ENCODE assay signal across 10 mouse cellular contexts in genomic region chr11:6900769-6901481, GRCm38 (mm10).
DNase-seq lines count a peak whose midpoint lies in the region; ATAC-seq lines count a peak whose summit lies in the region.
"Had no signal": no experiment of that assay in that cellular context is flagged by ENCODE, and none has a peak within 500 bp of the region (broad histone marks: within the 10 kb centered on the region; RNA-seq: fewer than 3 reads in every experiment).

No protein-coding gene starts in this region.

- no peak overlapping the region for H3K4me3 ChIP-seq in heart, embryonic 13.5 days
- no peak overlapping the region for H3K4me3 ChIP-seq in limb, embryonic 10.5 days

- no peaks in the 10 kb centered on the region for H3K36me3 ChIP-seq in heart, embryonic 13.5 days
- H3K36me3 ChIP-seq in limb, embryonic 10.5 days, result no peaks in the 10 kb centered on the region

- no peaks in the 10 kb centered on the region for H3K9me3 ChIP-seq in heart, embryonic 13.5 days
- no peaks in the 10 kb centered on the region for H3K9me3 ChIP-seq in limb, embryonic 10.5 days (replicated peaks)

- no peaks in the 10 kb centered on the region for H3K27me3 ChIP-seq in heart, embryonic 13.5 days (replicated peaks)
- H3K27me3 ChIP-seq in limb, embryonic 10.5 days (ENCODE audit: low read depth, poor library complexity, severe bottlenecking), result no peaks in the 10 kb centered on the region

- H3K27ac ChIP-seq in heart, embryonic 13.5 days (replicated peaks), result no peak overlapping the region
- peak overlapping the region; percentile 66 for H3K27ac ChIP-seq in limb, embryonic 10.5 days

- 33% methylated on average over 11 of the region's 11 CpGs for WGBS in heart, embryonic 13.5 days
- 66% methylated on average over 11 of the region's 11 CpGs for WGBS in limb, embryonic 10.5 days

- ATAC-seq in heart, embryonic 13.5 days (ENCODE audit: extremely low read depth, insufficient number of reproducible peaks, low FRiP score, low TSS enrichment), result no peak
- ATAC-seq in monocyte, adult 5-6 weeks (replicated peaks; ENCODE audit: insufficient number of reproducible peaks, low FRiP score, low TSS enrichment, poor library complexity, severe bottlenecking), result no peak
- ATAC-seq: CD4-positive, CD25-positive, alpha-beta regulatory T cell, adult 4 months had no signal

- DNase-seq in heart, postnatal 36 days, result no peak
- DNase-seq in ES-CJ7 (ENCODE audit: low read depth, low spot score), result peak; percentile 53
- peak; percentile 45 to 61 for DNase-seq in cerebellum, postnatal 25 days
- DNase-seq in limb, embryonic 10.5 days (ENCODE audit: low spot score), result no peak
- DNase-seq in spleen, postnatal 36 days (ENCODE audit: low spot score in 2 of 2), result no peak
- no peak for DNase-seq in layer of hippocampus, adult 11-12 months (ENCODE audit: low spot score)
- DNase-seq: right cerebral cortex, adult 18-20 months had no signal

- intact Hi-C loops in heart, postnatal 36 days (cut with DNase I), result no loop called here

- peak overlapping the region; percentile 19; the same call in 1 of the 2 replicates for H3K9ac ChIP-seq in heart, embryonic 13.5 days

- peaks cover 11% of the 10 kb centered on the region for H3K4me1 ChIP-seq in heart, embryonic 13.5 days
- peaks cover 24% of the 10 kb centered on the region for H3K4me1 ChIP-seq in limb, embryonic 10.5 days

- peak overlapping the region; percentile 14; the same call in 1 of the 2 replicates for H3K4me2 ChIP-seq in heart, embryonic 13.5 days

Comparison
In these comparisons a context has a peak if more than half of its experiments do, and no peak if none do; other contexts are left out.
1. DNase-seq: peak in ES-CJ7 (single experiment) and cerebellum, postnatal 25 days (2 of 2); none in heart, postnatal 36 days (0 of 2), limb, embryonic 10.5 days (single experiment), spleen, postnatal 36 days (0 of 2) and layer of hippocampus, adult 11-12 months (single experiment).